Mouse (Mus musculus) lung, embryonic 15.5 days (tissue): ENCODE measurements around the gene Pcolce. TPM values are rescaled to one million over a fixed set of nuclear protein-coding genes. Genes with fewer than 3 reads are reported as not detected.

Experiments
- ATAC-seq: fragments of 200-750 bp; cut with Nextera tagmentation; 2 replicates; pipeline ENCODE4 v1.8.0; 2017; ENCODE audit warnings: moderate number of reproducible peaks, borderline replicate concordance; ENCODE audit not compliant: low FRiP score, low TSS enrichment; ENCODE audit errors: extremely low read depth
- H3K27ac ChIP-seq: fragments of 300-500 bp; sonication (generic); 2 replicates; pipeline ENCODE4 v1.5.1; 2015; ENCODE audit warnings: moderate library complexity, mild to moderate bottlenecking, inconsistent platforms
- H3K27me3 ChIP-seq: fragments of 300-500 bp; sonication (generic); 2 replicates; pipeline ENCODE4 v1.6.1; 2015; ENCODE audit warnings: inconsistent platforms
- H3K36me3 ChIP-seq: fragments of 300-500 bp; sonication (generic); 2 replicates; pipeline ENCODE4 v1.6.1; 2015; ENCODE audit warnings: inconsistent platforms
- H3K4me1 ChIP-seq: fragments of 300-500 bp; sonication (generic); 2 replicates; pipeline ENCODE4 v1.6.1; 2015; ENCODE audit warnings: inconsistent platforms
- H3K4me2 ChIP-seq: fragments of 300-500 bp; sonication (generic); 2 replicates; pipeline ENCODE4 v1.6.1; 2015; ENCODE audit warnings: inconsistent platforms, mild to moderate bottlenecking, moderate library complexity
- H3K4me3 ChIP-seq: fragments of 300-500 bp; sonication (generic); 2 replicates; pipeline ENCODE4 v1.5.1; 2015; ENCODE audit warnings: mild to moderate bottlenecking, inconsistent platforms
- H3K9ac ChIP-seq: fragments of 300-500 bp; sonication (generic); 2 replicates; pipeline ENCODE4 v1.6.1; 2015; ENCODE audit warnings: inconsistent platforms
- H3K9me3 ChIP-seq: fragments of 300-500 bp; sonication (generic); 2 replicates; pipeline ENCODE4 v1.6.1; 2016; ENCODE audit warnings: inconsistent platforms
- WGBS: fragments of 180-500 bp; shearing (Covaris S2); methylation state at CpG from one replicate; pipeline ENCODE4 v1.1.7; 2015; 5-methylcytosine and 5-hydroxymethylcytosine counted together
- polyA plus RNA-seq: library from polyadenylated mRNA; unstranded; fragments of >200 nt; fragmentation: Nextera tagmentation; extraction: Ambion mirVana; gene quantifications from 2 replicates; pipeline ENCODE4 v1.2.1, GENCODE M21; 2015

Gene Pcolce
- polyA plus RNA-seq, 1 experiment from 2014 or later: 130 TPM

DNA sequence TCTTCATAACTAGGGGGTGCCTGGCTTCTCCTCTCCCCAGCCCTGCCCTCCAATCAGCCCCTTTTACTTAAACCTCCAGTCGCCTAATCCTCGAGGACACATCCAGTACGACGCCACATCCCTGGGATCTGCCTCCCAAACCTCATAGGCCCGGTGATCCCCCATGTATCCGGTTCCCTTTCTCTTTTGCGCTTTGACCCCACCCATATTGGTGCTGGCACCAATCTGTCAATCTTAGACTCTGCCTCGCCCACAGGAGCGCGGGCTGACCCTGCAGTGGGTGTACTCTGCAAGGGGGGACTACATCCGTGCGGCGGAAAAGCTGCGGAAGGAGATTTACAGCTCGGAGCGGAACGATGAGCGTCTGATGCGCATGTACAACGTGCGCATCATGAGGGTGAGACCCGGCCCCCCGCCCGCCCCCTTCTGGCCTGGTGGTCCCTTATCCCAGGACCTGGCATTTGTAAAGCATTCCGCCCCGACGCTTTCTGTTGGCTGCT lies 29.9 kb downstream of the Pcolce start:
- 10% methylated on average over 27 of the region's 27 CpGs for whole genome bisulfite sequencing
- Histone ChIP-seq H3K9ac (peak overlapping the region; percentile 19; the same call in 1 of the 2 replicates), H3K4me1 (peaks cover 11% of the 10 kb centered on the region)

DNA sequence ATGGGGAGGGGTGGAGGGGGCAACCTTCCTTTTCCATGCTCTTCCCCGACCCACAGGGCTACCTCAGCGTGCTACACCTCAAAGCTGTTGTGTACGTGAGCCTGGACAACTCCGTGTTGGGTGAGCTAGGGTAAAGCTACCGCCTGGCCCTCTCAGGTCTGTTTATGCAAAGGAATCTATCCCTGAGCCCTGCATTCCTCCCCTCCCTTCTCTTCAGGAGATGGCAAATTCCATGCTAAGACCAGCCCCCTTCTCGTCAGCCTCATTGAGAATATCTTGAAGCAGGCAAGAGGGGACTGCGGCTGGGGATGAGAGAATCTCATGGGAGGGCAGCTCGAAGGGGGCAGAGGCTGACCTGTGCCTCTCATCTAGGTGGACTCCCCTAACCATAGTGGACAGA lies 30.9 kb downstream of the Pcolce start:
- Histone ChIP-seq H3K4me1 (peaks cover 11% of the 10 kb centered on the region), H3K27me3 (peaks cover 19% of the 10 kb centered on the region; the same call in 1 of the 2 replicates), H3K4me3 (no peak overlapping the region), H3K36me3 (no peaks in the 10 kb centered on the region), H3K9ac (no peak overlapping the region), H3K4me2 (peak overlapping the region; percentile 65; the same call in 1 of the 2 replicates), H3K27ac (no peak overlapping the region), H3K9me3 (no peaks in the 10 kb centered on the region)
- 23% methylated on average over 8 of the region's 8 CpGs for WGBS
- no peak for ATAC-seq

More for the DNA sequence above, 29.9 kb downstream of the Pcolce start:
- H3K27ac ChIP-seq: no peak overlapping the region
- peak overlapping the region; percentile 36 for H3K4me3 ChIP-seq
- peak overlapping the region; percentile 65 for H3K4me2 ChIP-seq
- no peaks in the 10 kb centered on the region for H3K36me3 ChIP-seq
- ATAC-seq: peak; percentile 60
- no peaks in the 10 kb centered on the region for H3K9me3 ChIP-seq
- peaks cover 19% of the 10 kb centered on the region; the same call in 1 of the 2 replicates for H3K27me3 ChIP-seq

DNA sequence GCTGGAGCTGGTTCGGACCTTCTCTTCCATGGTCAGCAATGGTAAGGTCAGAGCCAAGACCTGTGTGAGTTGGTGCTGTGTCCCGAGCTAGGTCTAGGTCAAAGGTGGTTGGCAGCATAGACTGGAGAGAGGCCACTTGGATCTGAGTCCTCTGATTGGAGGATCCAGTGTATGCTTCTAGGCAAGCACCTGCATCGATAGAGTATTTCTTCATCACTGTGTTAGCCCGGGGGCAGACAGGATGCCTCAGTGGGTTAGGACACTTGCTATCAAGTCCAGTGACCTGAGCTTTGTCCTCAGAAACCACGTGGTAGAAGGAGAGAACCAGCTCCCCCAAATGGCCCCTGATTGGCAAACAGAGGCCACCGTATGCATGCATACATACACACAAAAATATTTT lies 33.3 kb downstream of the Pcolce start:
- H3K27me3 ChIP-seq: peaks cover 19% of the 10 kb centered on the region; the same call in 1 of the 2 replicates
- H3K4me3 ChIP-seq: no peak overlapping the region
- no peaks in the 10 kb centered on the region for H3K9me3 ChIP-seq
- 65% methylated on average over 6 of the region's 6 CpGs for WGBS
- H3K27ac ChIP-seq: no peak overlapping the region
- H3K36me3 ChIP-seq: no peaks in the 10 kb centered on the region
- H3K4me2 ChIP-seq: no peak overlapping the region
- peaks cover 11% of the 10 kb centered on the region for H3K4me1 ChIP-seq
- ATAC-seq: no peak
- no peak overlapping the region for H3K9ac ChIP-seq

- ATAC-seq: no peak
- Histone ChIP-seq H3K27ac (no peak overlapping the region), H3K4me2 (peak overlapping the region; percentile 50)
Measured at GRCm38 (mm10) chr5:137574470-137574901, 39.1 kb downstream of the Pcolce start.

DNA sequence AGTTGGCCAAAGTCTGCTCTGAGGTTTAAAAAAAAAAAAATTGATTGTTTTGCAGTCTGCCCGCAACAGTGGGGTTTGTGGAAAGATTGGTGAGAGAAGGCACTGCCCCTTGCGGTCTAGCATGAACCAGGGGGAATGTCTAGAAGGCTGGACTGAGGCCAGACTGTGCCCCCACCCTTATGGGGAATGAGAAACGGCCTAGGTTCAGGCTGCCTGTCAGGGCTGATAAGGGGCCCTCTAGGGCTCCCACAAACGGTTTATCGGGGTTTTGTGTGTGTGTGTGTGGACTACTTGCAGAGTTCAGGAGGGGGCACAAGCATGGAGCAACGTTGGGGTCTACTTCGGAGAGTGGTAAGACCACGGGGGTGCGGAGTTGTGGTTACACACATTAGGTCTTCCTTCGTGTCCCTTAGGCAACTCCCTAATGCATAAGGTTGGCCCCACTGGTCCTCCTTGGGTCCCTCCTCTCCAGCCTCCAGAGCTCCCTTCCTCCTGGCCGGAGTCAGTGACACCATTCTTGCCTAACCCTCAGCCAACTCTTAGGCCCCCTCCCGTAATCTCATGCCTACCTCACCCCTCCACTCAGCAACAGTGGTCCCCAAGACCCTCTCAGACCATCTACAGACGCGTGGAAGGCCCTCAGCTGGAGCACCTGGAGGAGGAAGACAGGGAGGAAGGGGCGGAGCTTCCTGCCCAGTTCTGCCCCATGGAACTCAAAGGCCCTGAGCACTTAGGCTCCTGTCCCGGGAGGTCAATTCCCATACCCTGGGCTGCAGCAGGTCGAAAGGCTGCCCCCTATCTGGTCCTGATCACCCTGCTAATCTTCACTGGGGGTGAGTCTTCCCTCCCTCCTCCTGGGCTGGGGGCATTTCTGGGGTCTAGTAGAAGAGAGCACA lies 42.6 kb downstream of the Pcolce start:
- ATAC-seq: peak; percentile 48; the same call in 1 of the 2 replicates
- 0 out of 2 replicates have a peak, but pooled peaks cover 9% of the 10 kb centered on the region for H3K4me1 ChIP-seq
- H3K36me3 ChIP-seq: no peaks in the 10 kb centered on the region
- no peak overlapping the region for H3K4me2 ChIP-seq
- H3K27ac ChIP-seq: no peak overlapping the region
- no peak overlapping the region for H3K9ac ChIP-seq
- no peak overlapping the region for H3K4me3 ChIP-seq
- 68% methylated on average over 17 of the region's 17 CpGs for WGBS
- H3K9me3 ChIP-seq: no peaks in the 10 kb centered on the region
- H3K27me3 ChIP-seq: peaks cover 7% of the 10 kb centered on the region

More at GRCm38 (mm10) chr5:137574470-137574901, 39.1 kb downstream of the Pcolce start:
- 0 out of 2 replicates have a peak, but pooled peaks cover 3% of the 10 kb centered on the region for H3K4me1 ChIP-seq
- H3K4me3 ChIP-seq: peak overlapping the region; percentile 15
- peaks cover 7% of the 10 kb centered on the region for H3K27me3 ChIP-seq
- H3K9me3 ChIP-seq: no peaks in the 10 kb centered on the region
- WGBS: 6% methylated on average over 27 of the region's 27 CpGs
- no peak overlapping the region for H3K9ac ChIP-seq
- H3K36me3 ChIP-seq: no peaks in the 10 kb centered on the region

DNA sequence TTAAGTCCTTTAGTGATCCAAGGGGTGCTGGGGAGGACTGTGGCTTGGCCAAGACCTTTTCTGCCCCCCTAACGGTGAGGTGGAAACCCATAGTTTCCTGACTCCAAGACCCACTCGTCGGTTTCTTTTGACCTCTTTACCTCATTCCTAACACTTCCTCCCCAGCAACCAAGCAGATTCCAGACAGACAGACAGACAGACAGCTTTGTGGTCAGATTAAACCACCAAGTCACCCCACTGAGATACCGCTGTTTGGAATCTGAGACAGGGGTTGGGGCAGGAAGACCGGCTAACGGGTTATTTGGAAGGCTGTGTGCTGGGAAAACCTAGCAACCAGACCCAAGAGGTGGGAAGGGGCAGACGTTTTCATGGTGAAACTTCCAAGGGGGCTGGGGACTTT lies 43.4 kb downstream of the Pcolce start:
- peaks cover 7% of the 10 kb centered on the region for H3K27me3 ChIP-seq
- no peaks in the 10 kb centered on the region for H3K9me3 ChIP-seq
- WGBS: 43% methylated on average over 7 of the region's 7 CpGs
- H3K27ac ChIP-seq: no peak overlapping the region
- no peak overlapping the region for H3K9ac ChIP-seq
- H3K4me3 ChIP-seq: no peak overlapping the region
- 0 out of 2 replicates have a peak, but pooled peaks cover 9% of the 10 kb centered on the region for H3K4me1 ChIP-seq
- no peaks in the 10 kb centered on the region for H3K36me3 ChIP-seq
- ATAC-seq: no peak
- H3K4me2 ChIP-seq: no peak overlapping the region

GRCm38 (mm10) chr5:137569665-137570064 lies 43.9 kb downstream of the Pcolce start, which contains the start of gene Tfr2:
Tfr2 (plus strand) TSS chr5:137569840.
- no peak within 1 kb of the TSS for H3K27ac ChIP-seq
- H3K36me3 ChIP-seq: no peaks in the 10 kb centered on the region
- 24% methylated on average over 9 of the region's 9 CpGs for WGBS
- H3K4me2 ChIP-seq: 0 out of 2 replicates have a peak within 1 kb of the TSS, but pooled peaks have one; percentile 4
- no peaks in the 10 kb centered on the region for H3K9me3 ChIP-seq
- ATAC-seq: peak; percentile 63; the same call in 1 of the 2 replicates
- no peak within 1 kb of the TSS for H3K9ac ChIP-seq
- H3K27me3 ChIP-seq: peaks cover 7% of the 10 kb centered on the region
- 0 out of 2 replicates have a peak, but pooled peaks cover 9% of the 10 kb centered on the region for H3K4me1 ChIP-seq
- no peak within 1 kb of the TSS for H3K4me3 ChIP-seq

GRCm38 (mm10) chr5:137569031-137569430 lies 44.6 kb downstream of the Pcolce start:
- WGBS: 54% methylated on average over 12 of the region's 12 CpGs
- H3K4me3 ChIP-seq: no peak overlapping the region
- 0 out of 2 replicates have a peak, but pooled peaks cover 9% of the 10 kb centered on the region for H3K4me1 ChIP-seq

DNA sequence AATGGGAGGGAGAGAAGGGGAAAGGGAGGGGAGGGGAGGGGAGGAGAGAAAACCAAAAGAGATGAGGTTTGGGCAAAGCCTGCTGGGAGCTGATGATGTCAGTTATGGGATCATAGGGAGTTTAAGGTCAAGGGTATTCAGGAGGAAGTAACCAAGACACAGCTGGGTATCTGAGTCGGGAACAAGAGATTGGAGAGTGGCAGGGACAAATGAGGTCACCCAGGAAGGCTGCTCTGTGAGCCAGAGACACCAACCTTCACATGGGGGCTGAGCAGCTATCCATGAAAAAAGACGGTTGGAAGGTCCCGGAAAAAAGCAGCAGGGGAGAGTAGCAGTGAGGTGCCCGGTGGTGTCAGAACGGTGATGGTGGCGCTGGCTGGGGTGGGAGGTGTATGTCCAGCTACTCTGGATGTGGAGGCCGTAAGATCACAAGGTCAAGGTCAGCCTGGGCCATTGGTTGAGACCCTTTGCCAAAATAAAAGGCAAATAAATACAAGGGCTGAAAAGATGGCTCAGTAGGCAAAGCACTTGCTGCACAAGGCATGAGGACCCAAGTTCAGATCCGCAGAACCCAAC lies 45.3 kb downstream of the Pcolce start:
- Histone ChIP-seq H3K9ac (no peak overlapping the region), H3K27ac (no peak overlapping the region), H3K4me3 (no peak overlapping the region), H3K36me3 (no peaks in the 10 kb centered on the region), H3K27me3 (no peaks in the 10 kb centered on the region), H3K4me1 (0 out of 2 replicates have a peak, but pooled peaks cover 9% of the 10 kb centered on the region), H3K4me2 (no peak overlapping the region), H3K9me3 (no peaks in the 10 kb centered on the region)
- 73% methylated on average over 8 of the region's 8 CpGs for WGBS
- ATAC-seq: no peak

More at GRCm38 (mm10) chr5:137569031-137569430, 44.6 kb downstream of the Pcolce start:
- peaks cover 3% of the 10 kb centered on the region for H3K27me3 ChIP-seq
- no peaks in the 10 kb centered on the region for H3K9me3 ChIP-seq
- H3K9ac ChIP-seq: no peak overlapping the region
- ATAC-seq: no peak
- H3K27ac ChIP-seq: no peak overlapping the region
- 0 out of 2 replicates have a peak overlapping the region, but pooled peaks have one; percentile 4 for H3K4me2 ChIP-seq
- no peaks in the 10 kb centered on the region for H3K36me3 ChIP-seq

DNA sequence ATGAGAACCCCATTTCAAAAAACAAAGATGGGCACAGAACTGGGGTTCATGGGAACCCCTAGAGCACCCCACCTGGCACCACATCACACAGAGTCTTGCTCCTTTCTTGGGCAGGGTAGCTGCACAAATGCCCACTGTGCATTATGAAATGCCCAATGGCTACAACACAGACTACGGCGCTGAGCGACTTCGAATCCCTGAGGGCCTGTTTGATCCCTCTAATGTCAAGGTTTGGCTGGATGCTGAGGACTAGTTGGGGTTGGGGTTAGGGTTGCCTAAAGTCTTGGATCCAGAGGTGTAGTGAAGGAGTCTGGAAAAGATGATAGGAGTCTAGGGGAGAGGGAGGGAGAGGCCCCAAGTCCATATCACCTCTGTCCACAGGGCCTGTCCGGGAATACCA lies 47.2 kb downstream of the Pcolce start:
- Histone ChIP-seq H3K4me3 (no peak overlapping the region), H3K27me3 (no peaks in the 10 kb centered on the region), H3K9ac (no peak overlapping the region), H3K27ac (no peak overlapping the region), H3K9me3 (no peaks in the 10 kb centered on the region), H3K4me2 (no peak overlapping the region), H3K4me1 (0 out of 2 replicates have a peak, but pooled peaks cover 9% of the 10 kb centered on the region), H3K36me3 (no peaks in the 10 kb centered on the region)
- ATAC-seq: no peak
- 94% methylated on average over 5 of the region's 5 CpGs for WGBS

DNA sequence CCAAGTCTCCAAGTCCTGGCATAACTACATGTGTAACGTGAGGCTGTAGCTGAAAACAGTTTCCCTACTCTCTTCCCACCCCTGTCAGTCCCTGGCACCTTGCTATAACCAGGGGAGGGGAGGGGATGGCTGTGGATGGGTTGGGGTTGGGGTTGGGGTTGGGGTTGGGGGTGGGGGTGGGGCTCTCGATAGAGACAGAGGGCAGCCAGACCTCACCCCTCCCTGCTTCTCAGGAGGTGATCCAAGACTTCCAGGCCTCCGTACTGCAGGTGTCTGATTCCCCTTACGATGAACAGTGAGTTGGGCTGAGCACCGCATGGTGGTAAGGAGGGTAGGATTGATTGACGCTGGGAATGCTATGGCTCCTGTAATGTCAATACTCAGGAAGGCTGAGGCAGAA lies 47.8 kb downstream of the Pcolce start:
- H3K27me3 ChIP-seq: no peaks in the 10 kb centered on the region
- WGBS: 64% methylated on average over 6 of the region's 6 CpGs
- ATAC-seq: no peak

More for the DNA sequence above, 47.8 kb downstream of the Pcolce start:
- H3K4me2 ChIP-seq: no peak overlapping the region
- no peaks in the 10 kb centered on the region for H3K36me3 ChIP-seq
- no peaks in the 10 kb centered on the region for H3K9me3 ChIP-seq
- H3K4me3 ChIP-seq: no peak overlapping the region
- no peak overlapping the region for H3K9ac ChIP-seq
- 0 out of 2 replicates have a peak, but pooled peaks cover 9% of the 10 kb centered on the region for H3K4me1 ChIP-seq
- H3K27ac ChIP-seq: no peak overlapping the region
